Mouse (Mus musculus): Measurements from ENCODE around the gene Rsu1.
"Not testable (repeated sequence)": the region's sequence is repeated elsewhere in the genome, so short reads cannot be mapped to it uniquely, and the experiment has no call there.

Rsu1 gene

DNA sequence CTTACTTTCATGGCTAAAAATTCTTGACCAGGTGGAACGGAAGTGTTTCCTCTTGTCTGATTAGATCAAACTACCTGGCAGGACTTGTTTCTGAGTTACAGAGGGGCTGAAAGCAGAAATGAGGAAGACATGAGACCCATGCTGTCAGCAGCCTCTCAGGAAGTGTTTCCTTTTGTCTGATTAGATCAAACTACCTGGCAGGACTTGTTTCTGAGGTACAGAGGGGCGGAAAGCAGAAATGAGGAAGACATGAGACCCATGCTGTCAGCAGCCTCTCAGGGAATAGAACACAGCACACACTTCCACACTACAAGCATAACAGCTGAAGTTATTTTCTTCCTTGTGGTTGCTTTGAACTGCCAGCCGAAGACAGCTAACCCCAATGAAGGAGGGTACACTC is 46.7 kb downstream of the Rsu1 start:
- DNase-seq (ENCODE audit: low spot score in 2 of 2): no peak

DNA sequence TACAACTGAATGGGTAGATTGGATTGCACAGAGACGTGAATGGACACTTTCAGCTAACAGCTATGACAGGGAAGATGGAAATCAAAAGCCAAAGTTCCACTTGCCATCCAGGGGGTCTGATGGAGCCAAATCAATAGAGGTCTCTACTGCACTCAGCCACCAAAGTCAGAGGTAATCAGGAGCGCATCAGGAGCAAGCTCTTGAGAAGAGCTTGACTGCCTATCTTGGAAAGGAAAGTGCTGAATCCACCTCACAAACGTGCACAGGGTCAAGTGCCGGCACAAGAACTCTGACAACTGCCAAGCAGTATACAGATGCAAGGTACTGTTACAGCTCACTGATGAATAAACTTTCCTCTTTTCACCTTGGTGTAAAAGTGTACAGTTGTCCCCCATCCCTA is 47.8 kb downstream of the Rsu1 start:
- no peak for DNase-seq (ENCODE audit: low spot score in 2 of 2)

DNA sequence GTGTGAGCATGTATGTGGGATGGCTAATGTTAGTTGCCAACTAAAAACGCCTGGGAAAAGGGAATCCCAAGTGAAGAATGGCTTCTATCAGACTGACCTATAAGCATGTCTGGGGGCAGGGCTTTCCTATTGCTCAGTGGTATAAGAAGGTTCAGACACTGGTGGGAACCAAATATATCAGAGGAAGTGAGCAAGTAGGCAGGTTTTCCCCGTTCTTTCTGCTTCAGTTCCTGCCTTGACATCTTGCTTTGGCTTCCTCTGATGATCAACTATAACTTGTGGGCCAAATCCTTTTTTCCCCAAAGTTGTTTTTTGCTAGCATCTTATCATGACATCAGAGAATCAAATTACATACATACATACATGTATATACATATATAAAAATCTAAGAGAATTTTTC is 51.1 kb downstream of the Rsu1 start:
- DNase-seq (ENCODE audit: low spot score in 2 of 2): no peak

DNA sequence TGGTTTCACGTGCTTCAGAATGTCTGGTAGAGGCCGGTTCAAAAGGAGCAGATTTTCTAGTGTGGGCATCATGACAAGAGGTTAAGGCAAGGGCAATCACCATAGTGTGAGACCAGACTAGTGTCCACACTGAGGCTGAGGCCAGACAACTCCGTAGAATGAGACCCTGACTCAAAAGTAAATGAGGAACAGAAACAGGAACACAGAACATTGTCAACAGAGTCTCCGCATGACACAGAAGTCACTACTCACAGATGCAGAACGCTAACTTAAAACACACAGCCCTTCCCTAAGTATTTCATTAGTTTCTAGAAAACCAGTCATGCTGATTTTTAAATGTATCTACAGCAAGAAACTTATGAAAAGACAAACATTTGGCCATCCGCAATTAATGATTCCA is 53.1 kb downstream of the Rsu1 start:
- no peak for DNase-seq (ENCODE audit: low spot score in 2 of 2)

DNA sequence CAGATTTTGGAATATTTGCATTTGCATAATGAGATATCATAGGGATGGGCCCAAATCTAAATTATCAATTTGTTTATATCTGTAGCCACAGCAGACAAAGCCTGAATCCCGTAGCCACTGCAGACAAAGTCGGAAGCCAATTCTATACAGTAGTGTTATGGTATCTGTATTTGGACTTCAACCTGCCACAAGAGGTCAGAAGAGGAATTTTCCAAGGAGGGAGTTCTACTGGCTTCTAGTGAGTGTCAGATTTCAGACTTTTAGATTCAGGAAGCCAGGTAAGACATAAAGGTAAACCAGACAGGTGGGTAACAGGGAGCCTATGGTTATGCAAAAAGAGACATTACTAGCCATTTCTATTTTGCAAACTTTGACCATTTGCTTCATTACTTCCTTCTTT is 64.4 kb downstream of the Rsu1 start:
- no peak for DNase-seq (ENCODE audit: low spot score in 2 of 2)

DNA sequence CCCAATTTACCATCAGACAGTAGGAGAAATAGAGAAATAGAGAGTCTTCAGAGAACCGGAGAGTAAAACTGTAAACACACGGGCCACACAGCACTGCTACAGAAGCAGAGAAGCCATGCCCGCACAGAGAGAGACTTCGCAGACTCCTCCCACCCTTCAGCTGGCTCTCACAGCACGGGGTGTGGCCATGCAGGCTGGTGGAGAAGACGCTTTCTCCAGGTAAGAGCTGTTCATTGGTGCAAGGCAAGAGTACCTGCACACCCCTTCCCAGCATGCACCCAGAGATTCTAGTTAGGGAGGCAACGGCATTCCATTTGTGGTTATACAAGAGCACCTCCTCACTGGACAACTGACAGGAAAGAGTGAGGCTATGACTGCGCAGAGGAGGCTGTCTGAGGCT is 64.8 kb downstream of the Rsu1 start:
- DNase-seq (ENCODE audit: low spot score in 2 of 2): no peak

DNA sequence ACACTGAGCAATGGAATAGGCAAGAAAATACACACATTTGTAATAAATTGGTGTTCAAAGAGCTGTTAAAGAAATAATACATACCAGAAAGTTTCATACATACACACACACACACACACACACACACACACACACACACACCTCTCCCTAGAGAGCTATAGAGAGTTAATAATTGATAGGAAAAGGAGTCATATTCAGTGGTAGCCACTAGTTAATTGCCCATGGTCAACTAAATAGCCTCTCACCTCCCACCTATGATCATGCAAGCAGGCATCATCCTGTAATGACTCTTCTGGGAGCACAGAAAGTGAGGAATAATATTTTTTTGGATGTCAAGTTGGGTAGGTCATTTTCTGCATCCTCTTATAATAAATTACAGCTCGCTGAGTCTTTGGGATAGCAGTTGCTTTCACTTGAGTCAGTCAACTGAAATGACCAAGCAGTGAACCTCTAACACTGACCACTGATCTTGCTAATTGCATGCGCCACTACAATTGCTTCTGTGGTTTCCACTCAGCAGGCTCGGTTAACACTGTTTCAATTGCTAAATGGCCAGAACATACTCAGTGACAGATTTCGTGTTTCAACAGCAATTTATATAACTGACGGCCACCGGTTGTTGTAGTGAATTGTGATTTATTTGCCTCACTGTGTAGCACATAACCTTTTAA is 68.3 kb downstream of the Rsu1 start:
- no peak for DNase-seq (ENCODE audit: low spot score in 2 of 2)

DNA sequence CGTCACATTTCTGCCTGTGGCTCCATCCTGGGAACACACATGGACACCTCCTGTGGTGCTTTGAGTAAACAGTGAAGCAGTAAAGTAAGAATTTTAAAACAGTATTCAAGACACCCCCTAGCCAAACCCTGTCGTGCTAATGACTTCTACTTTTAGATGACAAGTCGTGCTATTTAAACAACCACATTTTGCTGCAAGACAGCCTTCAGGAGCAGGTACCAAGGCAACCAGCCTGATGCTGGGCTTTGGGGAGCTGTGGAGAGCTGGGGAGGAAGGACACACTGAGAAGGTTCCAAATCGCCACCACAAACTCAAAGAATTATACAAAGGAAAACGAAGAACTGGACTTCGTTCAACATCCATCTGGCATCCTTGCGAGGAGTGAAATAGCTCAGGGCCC is 71.5 kb downstream of the Rsu1 start:
- no peak for DNase-seq (ENCODE audit: low spot score in 2 of 2)

DNA sequence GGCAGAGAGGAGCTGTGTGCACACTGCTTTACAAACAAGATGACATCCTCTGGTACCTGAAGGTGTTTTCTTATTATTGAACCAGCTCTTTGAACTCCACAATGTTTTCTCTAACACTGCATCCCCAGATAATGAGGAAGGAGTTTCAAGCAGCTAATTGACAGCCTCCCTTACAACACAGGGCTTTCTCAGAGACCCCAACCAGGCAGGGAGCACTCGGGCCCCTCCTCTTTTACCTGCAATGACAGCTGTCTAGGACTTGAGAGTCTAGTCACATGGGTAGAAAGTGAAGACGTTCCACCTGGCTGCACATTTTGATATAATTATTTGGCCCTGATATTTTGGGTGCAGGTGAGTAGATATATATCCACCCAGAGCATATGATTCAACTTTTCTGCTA is 72.2 kb downstream of the Rsu1 start:
- no peak for DNase-seq (ENCODE audit: low spot score in 2 of 2)

DNA sequence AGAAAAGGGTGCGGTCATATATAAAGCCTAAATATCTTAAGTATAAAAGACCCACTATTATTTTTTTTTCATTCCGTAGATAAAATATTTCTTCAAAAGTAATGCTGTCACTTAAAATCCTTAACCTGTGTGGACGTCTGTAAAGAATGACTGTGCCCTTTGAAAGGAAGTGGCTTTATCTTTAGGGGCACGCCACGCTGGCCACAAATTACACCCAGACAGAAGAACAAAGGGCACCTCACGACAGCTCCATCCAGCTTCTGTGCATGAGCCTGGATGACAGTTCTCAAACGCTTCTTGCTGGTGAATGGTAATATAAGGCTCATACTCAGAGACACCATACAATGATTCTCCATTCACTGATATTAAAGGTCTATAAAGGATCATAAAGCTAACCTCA is 75.7 kb downstream of the Rsu1 start:
- DNase-seq (ENCODE audit: low spot score in 2 of 2): no peak

DNA sequence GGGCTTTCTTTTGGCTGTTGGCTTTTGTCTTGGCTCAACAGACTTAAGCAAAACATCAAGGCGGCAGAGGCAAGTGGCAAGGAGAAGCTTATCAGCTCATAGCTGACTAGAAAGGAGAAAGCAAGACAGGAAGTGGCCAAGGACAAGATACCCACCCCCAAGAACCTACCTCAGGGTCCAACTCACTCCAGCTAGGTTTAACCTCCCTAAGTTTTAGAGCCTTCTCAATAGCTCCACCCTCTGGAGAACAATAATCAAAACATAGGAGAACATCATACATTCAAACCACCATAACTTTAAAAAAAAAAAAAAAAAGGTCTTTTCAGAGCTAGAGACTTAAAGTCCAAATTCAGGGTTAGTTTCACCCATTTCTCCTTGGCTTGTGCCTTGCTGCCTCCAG is 79.1 kb downstream of the Rsu1 start:
- DNase-seq (ENCODE audit: low spot score in 2 of 2): no peak

DNA sequence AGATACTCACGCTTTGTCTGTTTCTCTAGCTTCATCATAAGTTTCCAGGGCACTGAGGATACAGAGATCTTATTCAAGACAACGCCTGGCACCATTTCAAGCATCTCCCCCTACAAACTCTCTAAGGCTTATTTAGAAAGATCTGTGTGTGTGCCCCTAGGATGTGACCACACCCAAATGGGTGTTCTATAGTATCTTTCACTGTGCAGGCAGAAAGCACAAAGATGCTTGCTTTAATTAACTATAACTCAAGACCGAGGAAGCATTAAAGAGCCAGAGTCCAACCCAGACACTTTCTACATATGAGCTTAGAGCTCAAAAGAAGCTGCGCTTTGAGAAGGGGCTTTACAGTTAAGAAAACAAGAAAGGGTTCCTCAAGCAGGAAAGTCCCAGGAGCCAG is 80.4 kb downstream of the Rsu1 start:
- no peak for DNase-seq (ENCODE audit: low spot score in 2 of 2)

DNA sequence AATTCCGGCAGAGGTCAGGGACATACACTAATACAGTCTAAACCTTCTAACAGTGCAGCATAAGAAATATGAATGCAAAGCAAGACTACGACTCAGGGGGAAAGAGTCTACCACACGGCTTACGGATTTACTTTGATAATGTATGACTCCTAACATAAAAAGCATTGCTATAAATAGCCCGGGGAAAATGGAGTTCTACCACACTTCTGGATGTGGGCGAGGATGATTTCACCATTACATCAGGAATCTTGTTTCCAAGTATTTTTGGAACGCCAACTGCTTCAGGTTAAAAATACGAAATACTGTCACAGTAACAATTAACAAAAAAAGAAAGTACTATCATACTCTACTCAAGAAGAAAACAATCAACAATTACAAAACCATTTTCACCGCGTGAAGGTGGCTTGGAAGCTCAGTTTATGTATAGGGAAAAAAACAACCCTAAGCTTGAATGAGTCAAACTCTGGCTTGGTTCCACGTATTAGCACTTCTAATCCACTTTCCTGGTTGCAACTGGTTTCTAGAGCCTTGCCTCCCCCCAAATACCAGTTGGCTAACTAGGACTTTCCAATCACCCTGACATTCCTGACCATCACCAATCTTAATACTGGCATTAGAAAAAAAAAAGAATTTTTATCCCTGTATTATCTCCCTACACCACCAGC is 82.3 kb downstream of the Rsu1 start:
- no peak for DNase-seq (ENCODE audit: low spot score in 2 of 2)

DNA sequence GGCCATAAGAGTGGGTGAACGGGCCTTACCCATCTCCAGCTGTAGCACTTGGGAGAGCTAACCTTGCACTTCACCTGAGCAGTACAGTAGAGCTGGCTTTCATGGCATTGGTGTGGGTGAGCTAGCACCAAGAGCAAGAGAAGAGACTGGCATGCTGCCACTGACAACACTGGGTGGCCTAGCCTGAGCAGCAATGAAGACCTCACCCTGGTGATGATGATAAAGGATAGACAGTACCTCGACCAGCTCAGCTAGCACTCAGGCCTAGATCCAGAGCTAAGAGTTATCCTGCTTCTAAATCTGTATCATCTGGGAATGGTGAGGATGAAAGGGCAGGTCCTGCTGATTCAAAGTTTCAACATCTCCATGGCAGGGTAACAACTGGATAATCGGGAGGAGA is 88.1 kb downstream of the Rsu1 start:
- DNase-seq (ENCODE audit: low spot score in 2 of 2): no peak

DNA sequence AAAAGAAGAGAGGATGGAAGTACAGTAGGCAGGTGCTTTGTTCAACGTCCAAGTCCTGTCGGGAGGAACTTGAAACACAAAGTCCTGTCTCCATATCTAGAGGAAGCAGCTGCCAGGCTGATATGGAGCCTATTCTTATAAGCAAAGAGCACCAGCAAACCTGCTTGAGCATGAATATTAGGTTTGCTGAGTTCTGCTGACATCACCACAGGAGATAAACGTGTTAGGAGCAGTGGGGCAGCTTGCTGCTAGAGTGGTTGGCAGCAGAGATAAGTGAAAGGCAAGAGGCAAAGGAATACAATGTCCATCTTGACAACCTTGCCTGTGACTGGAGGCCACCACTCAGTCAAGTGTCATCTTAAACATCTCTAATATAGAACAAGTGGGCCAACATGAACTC is 89.3 kb downstream of the Rsu1 start:
- DNase-seq (ENCODE audit: low spot score in 2 of 2): not testable (repeated sequence)

DNA sequence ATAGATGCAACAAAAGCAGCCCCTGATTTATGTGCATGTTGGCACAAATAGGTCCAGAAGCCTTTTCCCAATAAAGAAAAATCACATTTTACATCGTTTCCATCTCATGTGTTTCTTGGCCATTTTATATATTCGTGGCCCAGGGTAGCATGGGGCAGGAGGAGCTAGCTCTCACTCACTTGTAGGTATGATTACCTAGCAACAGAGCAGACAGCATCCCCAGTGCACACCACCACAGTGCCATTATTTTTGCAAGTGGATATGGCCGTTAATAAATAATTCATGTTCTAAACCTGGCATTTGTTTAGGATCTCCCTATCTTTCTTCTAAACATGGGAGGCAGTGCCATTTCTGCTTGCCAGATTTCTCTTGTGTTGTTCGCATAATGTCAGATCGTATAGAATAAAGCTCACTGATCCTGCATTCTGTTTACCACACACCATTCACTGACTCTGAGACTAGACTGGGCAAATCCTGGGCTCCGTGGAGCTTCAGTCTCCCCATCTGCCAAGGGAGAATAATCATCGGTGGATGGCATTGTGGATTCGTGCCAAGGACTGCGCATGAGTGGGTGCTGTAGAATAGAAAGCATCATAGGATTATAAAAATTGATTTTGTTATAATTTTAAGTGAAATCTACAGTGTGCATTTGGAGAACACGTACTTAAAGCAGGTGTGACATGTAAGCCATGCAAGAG is 93.4 kb downstream of the Rsu1 start:
- no peak for DNase-seq (ENCODE audit: low spot score in 2 of 2)

DNA sequence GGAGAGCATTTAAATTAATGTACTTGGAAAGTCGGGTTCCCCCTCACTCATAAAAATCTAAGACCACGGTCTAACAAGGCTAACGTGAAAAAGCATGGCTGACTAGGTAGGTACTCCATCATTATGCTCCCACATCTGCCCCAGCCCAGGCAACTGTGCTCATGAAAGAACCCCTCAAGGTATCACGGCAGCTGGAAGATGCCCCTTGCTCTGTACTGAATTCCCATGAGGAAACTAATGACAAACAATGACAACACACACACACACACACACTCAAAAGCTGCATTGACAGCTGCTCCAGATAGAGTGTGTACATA is 95.0 kb downstream of the Rsu1 start:
- no peak for DNase-seq (ENCODE audit: low spot score in 2 of 2)

DNA sequence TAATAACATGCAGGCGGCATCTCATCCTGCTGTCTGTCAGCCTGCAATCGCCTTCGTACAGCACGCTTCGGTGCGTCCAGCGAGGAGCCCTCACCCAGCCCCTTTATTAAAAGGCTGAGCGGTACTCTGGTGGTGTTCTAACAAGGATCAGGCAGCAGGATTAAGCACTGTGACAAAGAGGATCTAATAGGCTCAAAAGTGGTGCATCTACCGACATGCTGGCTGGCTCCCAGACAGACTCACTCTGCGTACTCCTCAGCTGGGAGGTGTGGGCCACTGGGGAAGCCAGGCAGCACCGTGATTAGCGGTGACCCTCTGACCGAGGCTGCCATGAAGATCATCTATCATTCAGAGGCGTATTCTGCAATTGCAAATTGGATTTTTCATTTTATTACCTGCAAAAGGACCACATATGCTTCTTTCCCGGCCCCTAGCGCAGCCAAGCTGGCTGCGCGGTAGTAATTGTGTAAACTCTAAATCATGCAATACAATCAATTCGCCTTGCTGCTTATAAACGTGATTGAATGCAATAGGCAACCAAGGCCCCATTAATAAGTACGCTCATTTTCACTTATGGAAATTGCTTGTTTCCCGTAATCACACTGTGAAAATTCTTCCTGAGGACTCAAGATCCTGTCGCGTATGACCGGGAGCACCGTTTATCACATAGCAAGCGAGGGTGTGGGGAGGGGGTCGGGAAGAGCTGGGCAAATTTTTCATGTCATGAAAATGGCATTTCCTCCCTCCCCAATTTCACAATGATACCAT is 95.5 kb downstream of the Rsu1 start:
- DNase-seq (ENCODE audit: low spot score in 2 of 2): no peak

DNA sequence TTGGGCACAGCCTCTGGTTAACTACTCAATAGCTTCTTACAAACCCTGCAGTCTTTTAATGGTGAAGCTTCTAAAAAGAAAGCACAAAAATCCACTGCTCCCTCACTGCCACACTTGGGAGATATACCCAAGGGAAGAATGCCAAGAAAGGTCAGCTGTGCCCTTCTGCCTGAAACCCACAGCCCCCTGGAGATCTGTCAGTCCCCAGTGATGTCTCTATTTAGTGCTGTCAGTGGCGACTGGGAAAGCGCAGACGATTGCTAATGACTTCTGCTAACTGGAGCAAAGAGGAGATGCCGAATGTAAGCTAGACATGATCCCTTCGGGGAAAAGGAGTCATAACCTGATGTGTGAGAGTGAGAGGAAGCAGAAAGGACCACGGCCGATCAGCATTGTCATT is 96.8 kb downstream of the Rsu1 start:
- no peak for DNase-seq (ENCODE audit: low spot score in 2 of 2)

DNA sequence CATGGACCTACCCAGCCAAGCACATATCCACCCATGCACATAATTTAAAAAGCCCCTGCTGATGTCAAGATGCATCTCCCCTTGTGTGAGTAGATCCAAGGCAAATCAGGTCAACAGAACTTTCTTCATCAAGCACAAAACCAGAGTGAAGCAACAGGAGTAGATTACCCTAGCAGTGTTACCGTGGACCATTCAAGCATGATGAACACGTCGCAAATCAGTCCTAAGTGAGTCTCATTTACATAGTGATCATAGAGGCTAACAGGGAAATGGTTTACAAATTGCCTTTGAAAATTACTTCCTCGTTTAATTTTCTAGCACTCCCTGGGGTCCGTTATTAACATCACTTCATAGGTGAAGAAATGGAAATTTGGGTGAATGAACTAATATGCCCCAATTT is 100.6 kb downstream of the Rsu1 start:
- no peak for DNase-seq (ENCODE audit: low spot score in 2 of 2)

DNA sequence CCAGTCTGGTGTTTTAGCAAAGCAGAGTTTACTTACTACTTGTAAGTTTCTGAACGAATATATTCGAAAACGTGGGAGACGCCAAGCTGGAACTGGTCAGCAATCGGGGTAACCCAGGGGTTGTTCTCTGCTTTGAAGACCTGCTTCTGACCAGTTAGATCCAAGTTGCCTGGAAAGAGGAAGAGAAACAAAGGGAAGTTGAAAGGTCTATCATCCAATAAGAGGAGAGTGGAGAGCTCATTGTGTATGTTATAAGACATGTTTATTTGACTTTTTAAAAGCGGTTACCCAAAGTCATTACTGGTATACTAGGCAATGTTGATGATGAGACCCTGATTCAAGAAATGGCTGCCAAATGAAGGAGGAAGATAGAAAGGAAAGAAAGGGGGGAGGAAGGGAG is 101.3 kb downstream of the Rsu1 start:
- no peak for DNase-seq (ENCODE audit: low spot score in 2 of 2)

DNA sequence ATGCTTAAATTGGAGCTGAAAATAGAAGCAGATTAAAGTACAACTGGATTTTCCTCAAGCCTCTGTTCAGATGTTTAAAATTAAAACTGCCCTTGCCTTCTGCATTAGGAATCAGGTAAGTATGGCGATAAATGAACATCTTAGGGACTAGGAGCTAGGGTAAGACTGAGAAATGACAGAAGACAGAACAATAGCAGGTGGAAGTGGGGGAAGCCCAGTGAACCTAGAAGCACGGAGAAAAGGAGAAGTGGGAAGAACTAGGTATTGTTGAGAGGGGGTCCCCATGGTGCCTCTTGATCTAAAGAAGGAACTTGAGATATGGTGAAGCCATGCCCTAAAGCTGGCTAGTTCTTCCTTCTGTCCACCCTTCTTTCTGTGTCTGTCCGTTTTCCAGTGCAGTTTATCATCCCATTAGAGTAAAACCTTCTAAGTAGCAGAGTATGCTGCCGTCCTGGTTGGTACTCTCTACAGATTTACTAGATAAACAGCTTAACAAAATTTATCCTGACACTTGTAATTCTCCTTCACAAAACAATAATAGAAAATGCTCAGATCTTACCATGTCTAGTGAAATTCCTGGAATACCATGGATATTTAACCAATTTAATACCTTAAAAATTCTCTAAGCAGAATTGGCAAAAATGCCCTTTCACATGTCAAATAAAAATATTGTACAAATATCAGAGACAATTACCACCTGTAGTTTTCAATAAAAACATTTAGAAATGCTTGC is 101.9 kb downstream of the Rsu1 start:
- no peak for DNase-seq (ENCODE audit: low spot score in 2 of 2)

Measured in frontal cortex, postnatal 25 days (tissue).